Mouse (Mus musculus): ENCODE data around the gene Card11. TPM values are rescaled to one million over a fixed set of nuclear protein-coding genes. Genes with fewer than 3 reads are reported as not detected.

Gene Card11
- polyA plus RNA-seq, 1 experiment = not detected

- no peaks in the 10 kb centered on the region for H3K4me1 ChIP-seq (ENCODE audit: control insufficient read depth, insufficient read depth, low read length)
- H3K4me3 ChIP-seq (ENCODE audit: insufficient read depth, low read depth, low read length) = no peak overlapping the region
- TF ChIP-seq POLR2A (IDR thresholded peaks at IDR 0.05; ENCODE audit: insufficient read depth, low read depth, low read length) (no peak), CTCF (IDR thresholded peaks at IDR 0.05; ENCODE audit: insufficient read depth, low read depth, low read length) (no peak)
- no peak overlapping the region for H3K27ac ChIP-seq (ENCODE audit: insufficient read depth, low read depth, low read length)
- 95% methylated on average over 3 of the region's 3 CpGs for WGBS
Measured at GRCm38 (mm10) chr5:141004078-141004763, 3.8 kb upstream of the Card11 start.

- no peaks in the 10 kb centered on the region for H3K4me1 ChIP-seq (ENCODE audit: control insufficient read depth, insufficient read depth, low read length)
- no peak for TF ChIP-seq POLR2A (IDR thresholded peaks at IDR 0.05; ENCODE audit: insufficient read depth, low read depth, low read length)
- no peak for TF ChIP-seq CTCF (IDR thresholded peaks at IDR 0.05; ENCODE audit: insufficient read depth, low read depth, low read length)
- no peak overlapping the region for H3K4me3 ChIP-seq (ENCODE audit: insufficient read depth, low read depth, low read length)
- WGBS = 92% methylated on average over 7 of the region's 7 CpGs
- H3K27ac ChIP-seq (ENCODE audit: insufficient read depth, low read depth, low read length) = no peak overlapping the region
Measured at GRCm38 (mm10) chr5:140999178-140999672, 1.2 kb downstream of the Card11 start.

GRCm38 (mm10) chr5:140997767-140998166 lies 2.6 kb downstream of the Card11 start:
- Histone ChIP-seq H3K27ac (ENCODE audit: insufficient read depth, low read depth, low read length) (no peak overlapping the region), H3K4me3 (ENCODE audit: insufficient read depth, low read depth, low read length) (no peak overlapping the region), H3K4me1 (ENCODE audit: control insufficient read depth, insufficient read depth, low read length) (no peaks in the 10 kb centered on the region)
- TF ChIP-seq POLR2A (IDR thresholded peaks at IDR 0.05; ENCODE audit: insufficient read depth, low read depth, low read length) (no peak), CTCF (IDR thresholded peaks at IDR 0.05; ENCODE audit: insufficient read depth, low read depth, low read length) (no peak)
- 87% methylated on average over 4 of the region's 4 CpGs for WGBS

- Histone ChIP-seq H3K27ac (ENCODE audit: insufficient read depth, low read depth, low read length) (no peak overlapping the region), H3K4me3 (ENCODE audit: insufficient read depth, low read depth, low read length) (no peak overlapping the region), H3K4me1 (ENCODE audit: control insufficient read depth, insufficient read depth, low read length) (no peaks in the 10 kb centered on the region)
- WGBS = 67% methylated on average over 11 of the region's 11 CpGs
- TF ChIP-seq CTCF (IDR thresholded peaks at IDR 0.05; ENCODE audit: insufficient read depth, low read depth, low read length) (no peak), POLR2A (IDR thresholded peaks at IDR 0.05; ENCODE audit: insufficient read depth, low read depth, low read length) (no peak)
Measured at GRCm38 (mm10) chr5:140992093-140993070, 8.0 kb downstream of the Card11 start.

GRCm38 (mm10) chr5:140985311-140986050 lies 14.9 kb downstream of the Card11 start:
- Histone ChIP-seq H3K27ac (ENCODE audit: insufficient read depth, low read depth, low read length) (no peak overlapping the region), H3K4me1 (ENCODE audit: control insufficient read depth, insufficient read depth, low read length) (no peaks in the 10 kb centered on the region), H3K4me3 (ENCODE audit: insufficient read depth, low read depth, low read length) (no peak overlapping the region)
- TF ChIP-seq POLR2A (IDR thresholded peaks at IDR 0.05; ENCODE audit: insufficient read depth, low read depth, low read length) (no peak), CTCF (IDR thresholded peaks at IDR 0.05; ENCODE audit: insufficient read depth, low read depth, low read length) (no peak)
- WGBS = 86% methylated on average over 9 of the region's 9 CpGs

GRCm38 (mm10) chr5:140981370-140981805 lies 19.0 kb downstream of the Card11 start:
- Histone ChIP-seq H3K27ac (ENCODE audit: insufficient read depth, low read depth, low read length) (no peak overlapping the region), H3K4me1 (ENCODE audit: control insufficient read depth, insufficient read depth, low read length) (no peaks in the 10 kb centered on the region), H3K4me3 (ENCODE audit: insufficient read depth, low read depth, low read length) (no peak overlapping the region)
- TF ChIP-seq CTCF (IDR thresholded peaks at IDR 0.05; ENCODE audit: insufficient read depth, low read depth, low read length) (no peak), POLR2A (IDR thresholded peaks at IDR 0.05; ENCODE audit: insufficient read depth, low read depth, low read length) (no peak)
- 57% methylated on average over 6 of the region's 6 CpGs for WGBS

GRCm38 (mm10) chr5:140980783-140981182 lies 19.6 kb downstream of the Card11 start:
- TF ChIP-seq CTCF (IDR thresholded peaks at IDR 0.05; ENCODE audit: insufficient read depth, low read depth, low read length) = no peak
- no peak for TF ChIP-seq POLR2A (IDR thresholded peaks at IDR 0.05; ENCODE audit: insufficient read depth, low read depth, low read length)
- no peak overlapping the region for H3K4me3 ChIP-seq (ENCODE audit: insufficient read depth, low read depth, low read length)
- 91% methylated on average over 5 of the region's 5 CpGs for WGBS
- H3K4me1 ChIP-seq (ENCODE audit: control insufficient read depth, insufficient read depth, low read length) = no peaks in the 10 kb centered on the region
- no peak overlapping the region for H3K27ac ChIP-seq (ENCODE audit: insufficient read depth, low read depth, low read length)

- TF ChIP-seq POLR2A (IDR thresholded peaks at IDR 0.05; ENCODE audit: insufficient read depth, low read depth, low read length) (no peak), CTCF (IDR thresholded peaks at IDR 0.05; ENCODE audit: insufficient read depth, low read depth, low read length) (no peak)
- no peak overlapping the region for H3K4me3 ChIP-seq (ENCODE audit: insufficient read depth, low read depth, low read length)
- no peaks in the 10 kb centered on the region for H3K4me1 ChIP-seq (ENCODE audit: control insufficient read depth, insufficient read depth, low read length)
- H3K27ac ChIP-seq (ENCODE audit: insufficient read depth, low read depth, low read length) = no peak overlapping the region
- 93% methylated on average over 2 of the region's 2 CpGs for WGBS
Measured at GRCm38 (mm10) chr5:140980051-140980450, 20.3 kb downstream of the Card11 start.

All from olfactory bulb, adult 2 months (tissue).